Mouse (Mus musculus) erythroblast, adult 5-6 weeks (primary cell): Measurements from ENCODE around the gene Mrps6. TPM values are rescaled to one million over a fixed set of nuclear protein-coding genes. Genes with fewer than 3 reads are reported as not detected.

Experiments
- ATAC-seq: replicated peaks from 2 replicates; pipeline ENCODE4 v1.8.0; 2016; ENCODE audit warnings: moderate number of reproducible peaks, mild to moderate bottlenecking, moderate TSS enrichment, inconsistent platforms; ENCODE audit not compliant: poor library complexity, low FRiP score, severe bottlenecking
- total RNA-seq, 2 experiments: library from RNA; stranded (forward) in 1 of 2; stranded (reverse) in 1 of 2; fragments of 150-400 nt in 1 of 2; fragments of 200-764, 138-1000 nt in 1 of 2; gene quantifications; 2 replicates each; pipeline versions ENCODE4 v1.2.3 to v1.2.4; 2015 to 2017; ENCODE audit warnings: low replicate concordance in 2 of 2

The Mrps6 gene
- total RNA-seq (2015; ENCODE audit: low replicate concordance) (not detected in 2 replicates), total RNA-seq (2017; ENCODE audit: low replicate concordance) (2.4 and 5.5 TPM in 2 replicates)

GRCm38 (mm10) chr16:92057852-92058643 is at the start of gene Mrps6, which contains the start of the genes Gm49711 and Slc5a3:
Mrps6 (plus strand) TSS chr16:92058270.
Gm49711 (plus strand) TSS chr16:92058316.
Slc5a3 (plus strand) TSS chr16:92058322.
- peak; percentile 80 for ATAC-seq

DNA sequence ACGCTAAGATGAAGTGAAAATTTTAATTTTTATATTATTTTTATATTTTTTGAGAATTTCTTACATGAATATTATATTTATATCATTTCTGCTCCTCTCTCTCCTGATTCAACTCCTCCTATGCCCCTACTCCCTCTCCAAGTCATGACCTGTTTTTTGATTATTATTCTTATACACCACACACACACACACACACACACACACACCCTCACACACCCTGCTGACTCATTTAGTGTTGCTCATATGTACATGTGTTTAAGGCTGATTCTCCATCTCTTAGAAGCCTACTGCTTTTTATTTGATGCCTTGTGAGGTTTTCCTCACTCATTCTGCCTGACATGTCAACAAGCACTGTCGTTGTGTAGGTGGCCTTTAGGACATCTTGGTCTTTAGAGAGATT is 48.5 kb upstream of the Mrps6 start:
- no peak for ATAC-seq

DNA sequence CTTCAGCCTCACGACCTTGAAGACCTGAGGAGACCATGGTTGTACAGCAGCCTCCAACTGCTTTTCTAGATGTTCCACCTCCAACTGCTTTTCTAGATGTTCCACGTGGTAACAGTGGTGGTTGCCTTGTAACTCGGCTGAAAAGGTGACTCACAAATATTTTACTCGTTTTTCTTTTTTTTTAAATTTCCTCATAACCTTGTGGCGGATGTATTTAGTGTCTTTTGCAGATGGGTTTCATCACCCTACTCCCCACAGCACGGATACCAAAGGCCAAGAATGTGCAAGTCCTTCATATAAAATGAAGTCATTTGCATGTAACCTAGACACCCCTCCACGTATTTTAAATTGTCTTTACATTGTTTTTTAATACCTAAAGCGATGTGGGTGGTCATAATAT is 41.3 kb upstream of the Mrps6 start:
- ATAC-seq = no peak

- no peak for ATAC-seq
Observed at GRCm38 (mm10) chr16:92019141-92020118, 38.6 kb upstream of the Mrps6 start.

DNA sequence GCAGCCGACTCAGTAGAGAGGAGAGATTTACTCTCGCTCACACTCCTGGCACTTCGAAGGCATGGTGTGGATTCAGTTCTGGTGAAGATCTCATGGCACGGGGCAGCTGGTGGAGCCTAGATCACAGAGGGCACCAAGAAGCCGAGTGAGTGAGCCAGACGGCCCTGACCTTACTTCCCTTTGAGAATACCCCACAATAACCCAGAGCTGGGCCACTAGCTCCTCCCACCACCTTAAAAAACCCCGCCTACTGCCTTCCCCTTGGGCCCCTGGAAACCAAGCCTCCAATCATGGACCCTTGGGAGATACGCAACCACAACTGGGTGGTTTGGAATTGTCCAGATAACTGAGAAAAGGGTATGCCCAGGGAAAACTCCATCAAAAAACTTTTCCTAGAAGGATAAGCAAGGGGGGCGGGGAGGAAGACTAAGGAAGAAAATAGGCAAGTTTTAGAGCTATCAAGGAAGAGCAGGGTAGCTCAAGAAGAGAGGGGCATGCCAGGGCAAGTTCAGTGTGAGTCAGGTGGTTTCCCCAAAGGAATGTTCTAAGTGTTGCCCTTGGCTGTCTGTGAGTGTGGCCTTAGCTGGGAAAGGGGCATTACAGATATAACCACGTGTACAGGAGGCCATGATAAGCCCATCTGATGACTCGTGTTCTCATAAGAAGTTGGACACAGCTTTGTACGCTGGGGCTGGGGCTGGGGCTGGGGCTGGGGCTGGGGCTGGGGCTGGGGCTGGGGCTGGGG is 36.2 kb upstream of the Mrps6 start:
- no peak for ATAC-seq

DNA sequence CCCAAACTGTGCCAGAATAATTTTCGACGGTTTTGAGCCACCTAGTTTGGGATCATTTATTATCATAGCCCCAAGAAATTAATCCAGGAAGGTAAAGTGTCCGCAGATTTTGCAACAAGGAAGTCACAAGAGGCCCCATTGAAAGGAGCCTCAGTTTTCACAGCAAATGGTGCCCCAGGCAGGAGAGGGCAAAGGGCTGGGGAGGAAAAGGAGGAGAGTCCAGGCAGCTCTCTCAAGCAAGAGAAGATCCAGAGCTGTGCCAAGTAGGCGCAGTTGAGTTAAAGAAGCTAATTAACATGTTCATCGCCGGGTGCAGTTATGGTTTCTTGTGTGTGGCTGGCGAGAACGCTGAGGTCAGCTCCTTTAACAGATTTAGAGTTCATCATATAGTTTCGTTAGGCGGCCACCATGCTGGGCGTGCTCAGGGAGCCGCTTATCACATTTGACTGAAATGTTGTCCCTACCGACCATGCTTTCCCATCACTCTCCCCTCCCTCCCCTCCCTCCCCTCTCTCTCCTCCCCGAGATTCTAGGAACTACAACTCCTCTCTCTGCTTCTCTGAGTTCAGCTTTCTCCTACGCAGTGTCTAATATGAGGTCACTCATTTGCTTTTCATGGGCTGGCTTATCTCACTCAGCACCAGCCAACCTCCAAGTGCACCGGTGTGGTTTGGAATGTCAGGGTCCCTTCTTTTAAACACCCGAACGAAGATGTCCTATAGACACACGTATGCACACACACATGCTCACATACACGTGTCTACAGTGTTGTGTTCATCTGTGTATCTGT is 35.4 kb upstream of the Mrps6 start:
- ATAC-seq = no peak

GRCm38 (mm10) chr16:92033286-92033685 is 24.8 kb upstream of the Mrps6 start:
- ATAC-seq = no peak

GRCm38 (mm10) chr16:92034676-92035075 is 23.4 kb upstream of the Mrps6 start:
- ATAC-seq = no peak

GRCm38 (mm10) chr16:92036701-92037100 is 21.4 kb upstream of the Mrps6 start:
- ATAC-seq = no peak

GRCm38 (mm10) chr16:92037891-92038607 is 20.0 kb upstream of the Mrps6 start:
- no peak for ATAC-seq

DNA sequence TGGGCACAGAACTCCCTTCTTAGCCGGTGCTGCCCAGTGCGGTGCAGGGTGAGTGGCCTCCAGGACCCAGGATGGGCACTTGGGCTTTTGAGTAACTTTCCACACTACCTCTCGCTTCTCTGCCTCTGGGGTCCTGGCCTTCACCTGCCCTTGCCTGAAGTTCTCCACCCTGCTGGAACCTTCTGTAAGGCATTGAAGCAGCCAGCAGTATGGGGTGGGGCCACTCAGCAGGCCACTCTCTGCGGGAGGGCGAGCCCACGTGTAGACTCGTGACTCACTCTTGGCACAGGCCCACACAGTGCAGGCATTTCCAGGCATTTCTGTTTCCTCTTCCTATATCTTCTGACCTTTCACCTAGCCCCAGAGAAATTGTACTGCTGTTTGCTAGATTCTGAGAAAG is 18.6 kb upstream of the Mrps6 start:
- ATAC-seq = no peak

DNA sequence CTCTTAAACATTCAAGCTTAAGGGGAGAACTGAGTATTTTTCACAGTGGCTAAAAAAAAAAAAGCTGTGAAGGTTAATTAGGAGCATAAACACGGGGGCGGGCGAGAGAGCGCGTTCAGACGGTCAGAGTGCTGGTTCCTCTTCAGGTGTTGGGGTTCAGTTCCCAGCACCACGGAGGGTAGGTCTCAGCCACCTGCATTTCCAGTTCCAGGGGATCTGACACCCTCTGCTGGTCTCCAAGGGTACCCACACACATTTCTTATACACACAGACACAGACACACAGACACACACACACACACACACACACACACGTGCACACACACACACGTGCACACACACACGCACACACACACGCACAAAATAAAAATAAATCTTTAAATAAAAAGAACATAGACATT is 18.1 kb upstream of the Mrps6 start:
- no peak for ATAC-seq

- no peak for ATAC-seq
Observed at GRCm38 (mm10) chr16:92051777-92052310, 6.2 kb upstream of the Mrps6 start.

- no peak for ATAC-seq
Observed at GRCm38 (mm10) chr16:92052569-92052968, 5.5 kb upstream of the Mrps6 start.

DNA sequence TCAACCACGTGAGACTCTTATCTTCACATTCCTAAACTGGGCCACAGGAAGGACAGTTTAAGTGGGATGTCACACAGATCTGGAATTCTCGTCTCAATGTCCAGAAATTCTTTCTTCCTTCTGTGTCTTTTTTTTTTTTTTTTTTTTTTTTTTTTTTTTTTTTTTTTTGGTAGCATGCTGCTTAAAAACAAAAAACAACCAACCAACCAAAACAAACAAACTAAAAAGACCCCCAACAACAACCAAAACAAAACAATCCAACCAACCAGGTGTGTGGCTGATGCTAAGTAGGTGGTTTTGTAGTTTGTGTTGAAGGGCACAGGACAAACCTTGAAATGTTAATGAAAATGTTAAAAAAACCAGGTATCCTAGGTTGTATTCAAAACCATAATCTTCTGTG is 1.4 kb upstream of the Mrps6 start:
- ATAC-seq = no peak

- peak; percentile 34; the same call in 1 of the 2 replicates for ATAC-seq
Observed at GRCm38 (mm10) chr16:92057456-92057851, 616 bp upstream of the Mrps6 start.

- no peak for ATAC-seq
Observed at GRCm38 (mm10) chr16:92058644-92059620, 862 bp downstream of the Mrps6 start.
